Mouse (Mus musculus) erythroblast, embryonic 14.5 days (primary cell): Measurements from ENCODE around the gene Slc13a5. TPM values are rescaled to one million over a fixed set of nuclear protein-coding genes. Genes with fewer than 3 reads are reported as not detected.

Source experiments
- H3K27me3 ChIP-seq: 2 replicates; pipeline ENCODE4 v1.6.1; 2012; ENCODE audit warnings: inconsistent platforms; ENCODE audit not compliant: control insufficient read depth
- H3K36me3 ChIP-seq: 2 replicates; pipeline ENCODE4 v1.6.1; 2012; ENCODE audit warnings: mild to moderate bottlenecking, inconsistent platforms; ENCODE audit not compliant: control insufficient read depth
- H3K4me1 ChIP-seq: 2 replicates; pipeline ENCODE4 v1.6.1; 2012; ENCODE audit warnings: inconsistent platforms; ENCODE audit not compliant: control insufficient read depth
- H3K4me3 ChIP-seq: replicated peaks from 2 replicates; pipeline ENCODE3; 2012; ENCODE audit warnings: moderate library complexity, mild to moderate bottlenecking, inconsistent platforms
- H3K9me3 ChIP-seq: 2 replicates; pipeline ENCODE4 v1.6.1; 2012; ENCODE audit warnings: low read length, inconsistent platforms, mixed read lengths; ENCODE audit not compliant: control insufficient read depth
- GATA1 ChIP-seq: IDR thresholded peaks from 2 replicates; pipeline ENCODE4 v1.6.1; 2012; ENCODE audit warnings: low read length, inconsistent platforms, mixed read lengths
- TAL1 ChIP-seq: IDR thresholded peaks from 3 replicates; pipeline ENCODE4 v1.6.1; 2012; ENCODE audit warnings: low read length, inconsistent platforms, mixed read lengths
- polyA plus RNA-seq: library from polyadenylated mRNA; stranded (reverse); fragments of >175 nt; gene quantifications from 2 replicates; pipeline ENCODE4 v1.2.3, GENCODE M21; 2012

The Slc13a5 gene
- not detected in 2 replicates for polyA plus RNA-seq

DNA sequence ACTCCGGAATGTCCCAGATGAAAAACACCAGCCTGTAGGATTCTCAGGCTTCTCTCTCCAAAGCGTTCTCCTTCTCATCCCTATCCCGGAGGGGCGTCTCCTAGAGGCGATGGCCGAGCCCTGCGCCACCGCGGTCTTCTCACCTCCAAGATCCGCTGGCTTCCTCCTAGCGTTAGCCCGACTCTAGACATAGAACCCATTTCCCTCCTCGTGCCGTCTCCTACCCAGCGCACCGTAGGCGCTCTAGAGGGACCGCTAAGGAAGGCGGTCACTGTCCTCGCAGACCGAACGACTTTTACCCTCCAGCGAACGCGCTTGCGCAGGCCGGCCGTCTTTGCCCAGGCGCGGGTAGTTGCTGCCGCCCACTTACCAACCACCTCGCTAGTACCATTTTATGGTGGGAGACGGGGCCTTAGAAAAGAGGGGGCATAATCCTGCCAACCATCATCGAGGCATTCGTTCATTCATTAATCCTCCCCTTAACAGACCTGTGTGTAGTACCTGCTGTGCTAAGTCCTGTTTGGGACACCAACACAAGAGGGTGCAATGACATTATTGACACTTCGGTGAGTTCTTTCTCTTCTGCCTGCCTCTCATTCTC, at the start of gene Slc13a5:
Gene Slc13a5, minus strand, starts transcription at position 263 of the 601 bp plus-strand sequence.
- Histone ChIP-seq H3K4me3 (no peak within 1 kb of the TSS), H3K9me3 (no peaks in the 10 kb centered on the region), H3K27me3 (peaks cover 40% of the 10 kb centered on the region), H3K4me1 (no peaks in the 10 kb centered on the region), H3K36me3 (no peaks in the 10 kb centered on the region)
- TF ChIP-seq GATA1 (no peak), TAL1 (no peak)

DNA sequence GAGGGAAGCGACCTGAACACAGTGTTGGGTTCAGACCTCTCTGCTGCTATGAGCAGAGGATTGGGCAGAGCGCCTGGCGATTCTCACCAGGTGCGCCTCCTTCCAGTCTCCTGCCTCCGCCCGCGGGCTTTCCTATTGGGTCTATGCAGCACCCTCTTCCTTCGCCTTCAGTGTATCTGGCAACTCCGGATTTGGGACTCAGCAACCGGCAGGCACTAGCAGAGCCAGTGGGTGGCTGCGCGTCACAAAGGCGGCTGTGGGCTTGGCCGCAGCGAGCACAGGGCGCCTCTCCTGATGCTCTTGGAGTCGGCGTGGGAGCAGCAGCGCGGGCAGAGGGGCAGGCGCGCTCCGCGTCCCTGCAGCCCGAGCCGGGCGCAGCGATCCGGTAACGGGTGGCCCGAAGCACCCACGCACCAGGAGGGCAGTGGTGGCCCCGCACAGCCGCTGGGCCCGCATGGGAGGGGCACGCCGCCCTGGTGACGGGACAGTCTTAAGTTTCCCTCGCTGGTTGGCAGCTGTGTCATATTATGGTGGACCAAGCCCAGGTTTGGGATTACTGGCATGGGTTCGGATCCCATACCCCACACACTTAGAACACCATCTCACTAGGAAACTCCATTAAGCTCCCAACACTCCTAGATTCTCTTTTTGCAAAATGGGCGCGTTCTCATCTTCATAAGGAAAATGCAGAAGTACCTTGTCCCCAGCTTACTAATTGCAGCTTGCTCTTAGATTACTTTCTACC, 47.3 kb upstream of the Slc13a5 start, which contains the start of gene Fbxo39:
Gene Fbxo39, plus strand, starts transcription at position 294 of the 745 bp plus-strand sequence.
- no peak for TF ChIP-seq TAL1
- TF ChIP-seq GATA1, result no peak
- peaks cover 28% of the 10 kb centered on the region for H3K27me3 ChIP-seq

DNA sequence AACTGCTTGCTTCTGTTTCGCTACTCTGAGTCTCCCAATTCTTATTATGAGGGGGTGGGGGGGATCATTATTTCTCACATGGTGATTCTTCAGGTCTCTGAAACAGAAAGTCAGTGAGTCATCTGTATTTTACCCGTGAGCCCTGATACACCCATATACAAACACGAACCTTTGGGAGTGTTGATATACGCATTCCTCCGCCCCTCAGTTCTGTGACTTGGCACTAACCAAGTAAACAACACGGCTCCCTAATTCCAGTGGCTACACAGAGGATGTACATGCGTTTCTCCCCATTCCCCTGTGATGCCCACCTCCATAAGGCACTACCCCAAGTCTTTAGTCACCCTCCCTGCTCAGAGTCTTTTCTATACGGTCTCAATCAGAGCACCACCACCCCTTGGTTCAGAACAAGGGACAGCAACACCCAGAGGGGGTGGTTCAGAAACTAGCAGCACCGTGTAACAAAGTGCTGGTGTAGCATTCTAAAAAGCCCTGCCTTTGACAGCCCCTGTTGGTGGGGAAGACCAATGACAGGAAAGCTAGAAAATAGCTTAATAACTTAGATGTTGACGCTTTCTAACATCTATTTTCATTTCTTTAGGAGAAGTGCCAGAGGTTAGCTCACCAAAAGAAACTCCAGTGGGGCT, 44.5 kb upstream of the Slc13a5 start:
- Histone ChIP-seq H3K4me3 (no peak overlapping the region), H3K4me1 (no peaks in the 10 kb centered on the region), H3K36me3 (no peaks in the 10 kb centered on the region), H3K9me3 (no peaks in the 10 kb centered on the region), H3K27me3 (peaks cover 26% of the 10 kb centered on the region)
- no peak for TF ChIP-seq GATA1

More for the DNA sequence above, 47.3 kb upstream of the Slc13a5 start, which contains the start of gene Fbxo39:
- Histone ChIP-seq H3K36me3 (no peaks in the 10 kb centered on the region), H3K4me3 (no peak within 1 kb of the TSS), H3K9me3 (no peaks in the 10 kb centered on the region), H3K4me1 (no peaks in the 10 kb centered on the region)

DNA sequence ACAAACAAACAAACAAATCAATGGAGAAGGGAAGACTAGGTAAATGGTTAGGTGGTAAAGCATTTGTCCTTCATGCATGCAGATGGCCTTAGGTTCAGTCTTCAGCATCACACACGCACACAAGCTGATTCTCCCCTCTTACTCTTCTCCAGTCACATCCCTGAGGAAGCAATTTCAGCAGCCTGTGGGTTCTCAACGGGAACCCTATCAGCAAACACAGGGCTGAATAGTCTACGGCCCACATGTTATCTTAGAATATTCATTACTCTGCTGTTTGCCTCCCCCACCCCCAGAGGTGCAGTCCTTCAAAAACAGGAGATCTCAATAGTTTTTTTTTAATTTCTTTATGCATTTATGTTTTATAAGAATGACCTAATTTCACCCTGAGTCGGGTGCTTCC, 43.5 kb upstream of the Slc13a5 start:
- Histone ChIP-seq H3K27me3 (peaks cover 21% of the 10 kb centered on the region), H3K36me3 (no peaks in the 10 kb centered on the region), H3K9me3 (no peaks in the 10 kb centered on the region), H3K4me3 (no peak overlapping the region), H3K4me1 (no peaks in the 10 kb centered on the region)
- TF ChIP-seq GATA1 (no peak), TAL1 (no peak)

DNA sequence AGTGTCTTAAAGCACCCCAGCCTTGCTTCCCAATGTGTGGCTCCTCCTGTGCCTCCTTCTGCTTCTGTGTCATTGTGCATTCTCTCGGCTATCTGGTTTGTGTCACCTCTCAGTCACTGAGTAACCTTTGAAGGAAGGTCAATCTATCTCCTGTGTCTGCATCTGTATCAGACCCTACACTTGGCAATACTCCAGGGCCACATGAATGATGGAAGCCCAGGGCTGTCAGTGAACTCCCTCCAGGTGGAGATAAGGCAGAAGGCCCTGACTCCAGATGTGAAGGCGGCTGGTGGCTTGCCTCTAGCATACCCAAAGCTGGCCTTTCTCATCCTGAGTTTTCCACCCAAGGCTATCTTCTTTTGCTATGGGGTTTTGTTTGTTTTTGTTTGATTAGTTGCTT, 42.0 kb upstream of the Slc13a5 start:
- TF ChIP-seq GATA1 (no peak), TAL1 (no peak)
- Histone ChIP-seq H3K4me3 (no peak overlapping the region), H3K4me1 (no peaks in the 10 kb centered on the region), H3K9me3 (no peaks in the 10 kb centered on the region), H3K36me3 (no peaks in the 10 kb centered on the region), H3K27me3 (peaks cover 6% of the 10 kb centered on the region)

DNA sequence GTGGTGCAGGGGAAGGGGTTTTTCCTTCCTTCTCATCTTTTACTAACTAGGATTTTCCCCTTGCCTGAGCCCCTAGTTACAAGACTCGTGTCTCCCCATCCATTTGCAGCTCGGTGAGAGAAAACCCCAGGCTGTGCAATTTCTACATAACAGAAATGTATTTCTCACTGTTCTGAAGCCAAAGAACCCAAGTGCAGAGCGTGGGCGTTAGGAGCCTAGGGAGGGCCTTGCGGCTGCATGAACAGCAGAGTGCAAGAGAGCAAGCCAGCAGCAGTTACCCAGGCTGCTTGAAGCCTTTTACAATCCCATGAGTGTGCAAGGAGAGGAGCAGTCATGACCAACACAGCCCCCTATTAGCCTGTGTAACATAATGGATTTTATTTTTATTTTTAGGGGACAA, 40.4 kb upstream of the Slc13a5 start:
- TF ChIP-seq TAL1, result no peak
- no peak for TF ChIP-seq GATA1
- H3K27me3 ChIP-seq, result no peaks in the 10 kb centered on the region
- no peaks in the 10 kb centered on the region for H3K36me3 ChIP-seq
- H3K9me3 ChIP-seq, result no peaks in the 10 kb centered on the region
- H3K4me3 ChIP-seq, result no peak overlapping the region
- H3K4me1 ChIP-seq, result no peaks in the 10 kb centered on the region

DNA sequence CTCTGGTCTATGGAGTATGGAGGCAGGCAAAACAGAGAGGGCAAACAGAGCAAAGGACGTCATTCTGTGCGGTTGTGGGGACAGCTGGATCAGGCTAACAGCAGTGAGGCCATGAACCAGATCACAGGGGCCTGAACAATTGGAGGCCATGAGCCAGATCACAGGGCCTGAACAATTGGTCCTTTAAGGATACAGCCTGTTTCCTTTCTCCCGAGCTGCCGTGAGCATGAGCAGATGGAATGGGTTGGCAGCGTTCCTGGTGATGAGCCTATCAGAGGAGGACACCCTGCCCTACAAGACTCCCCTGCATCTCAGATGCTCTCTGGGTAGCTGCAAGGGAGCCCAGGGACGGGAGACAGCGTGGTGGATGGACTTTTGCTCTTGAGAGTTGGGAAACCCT, 35.2 kb upstream of the Slc13a5 start:
- TF ChIP-seq GATA1, result no peak
- no peak for TF ChIP-seq TAL1
- H3K4me1 ChIP-seq, result no peaks in the 10 kb centered on the region; the same call in none of the 2 replicates

DNA sequence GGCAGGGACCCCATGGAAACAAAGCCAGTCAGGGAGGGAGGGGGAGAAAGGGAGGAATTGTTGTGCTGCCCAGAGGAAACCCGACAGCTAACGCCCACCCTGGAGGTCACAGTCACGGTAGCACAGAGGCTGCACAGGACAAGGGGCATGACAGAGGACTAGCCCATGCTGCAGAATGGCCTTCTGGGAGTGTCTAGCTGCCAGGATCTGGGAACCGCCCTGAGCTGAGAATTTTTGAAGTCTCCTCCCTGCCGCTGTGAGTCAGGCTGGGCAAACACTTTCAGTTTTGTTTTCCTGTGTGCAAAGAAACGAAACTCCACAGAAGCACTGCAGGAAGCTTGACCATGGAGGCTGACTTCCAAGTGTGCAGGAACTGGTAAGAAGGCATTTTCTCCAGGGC, 34.3 kb upstream of the Slc13a5 start, which contains the start of gene Xaf1:
Gene Xaf1, plus strand, starts transcription at position 296 of the 400 bp plus-strand sequence.
- Histone ChIP-seq H3K36me3 (no peaks in the 10 kb centered on the region), H3K27me3 (no peaks in the 10 kb centered on the region), H3K4me1 (no peaks in the 10 kb centered on the region; the same call in none of the 2 replicates), H3K9me3 (no peaks in the 10 kb centered on the region), H3K4me3 (peak within 1 kb of the TSS; percentile 25)
- TF ChIP-seq TAL1 (no peak), GATA1 (no peak)

More for the DNA sequence above, 35.2 kb upstream of the Slc13a5 start:
- Histone ChIP-seq H3K4me3 (no peak overlapping the region), H3K27me3 (no peaks in the 10 kb centered on the region), H3K36me3 (no peaks in the 10 kb centered on the region), H3K9me3 (no peaks in the 10 kb centered on the region)

DNA sequence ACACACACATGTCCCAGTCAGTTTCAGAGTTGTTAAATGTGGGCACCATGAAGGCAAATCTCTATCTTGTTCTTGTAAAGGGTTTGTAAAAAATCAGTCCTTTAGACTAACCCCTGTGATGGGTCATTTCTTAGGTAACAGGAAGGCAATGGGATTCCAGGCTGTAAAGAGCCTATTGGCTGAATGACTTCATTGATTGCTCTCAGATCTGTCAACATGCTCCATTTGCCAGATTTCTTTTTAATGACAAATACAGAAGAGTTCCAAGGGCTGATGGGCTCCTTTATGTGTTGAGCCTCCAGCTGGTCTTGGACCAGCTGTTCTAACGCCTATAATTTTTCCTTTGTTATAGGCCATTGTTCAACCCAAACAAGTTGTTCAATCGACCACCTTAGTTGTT, 26.1 kb upstream of the Slc13a5 start:
- no peak for TF ChIP-seq GATA1
- no peak for TF ChIP-seq TAL1
- no peaks in the 10 kb centered on the region for H3K4me1 ChIP-seq
- no peak overlapping the region for H3K4me3 ChIP-seq
- no peaks in the 10 kb centered on the region for H3K36me3 ChIP-seq
- no peaks in the 10 kb centered on the region for H3K9me3 ChIP-seq
- no peaks in the 10 kb centered on the region for H3K27me3 ChIP-seq
